Mouse (Mus musculus): Measurements from ENCODE around the gene Gpkow. TPM values are rescaled to one million over a fixed set of nuclear protein-coding genes. Genes with fewer than 3 reads are reported as not detected.

Gpkow gene
- polyA plus RNA-seq, 1 experiment, result 10.9 TPM

DNA sequence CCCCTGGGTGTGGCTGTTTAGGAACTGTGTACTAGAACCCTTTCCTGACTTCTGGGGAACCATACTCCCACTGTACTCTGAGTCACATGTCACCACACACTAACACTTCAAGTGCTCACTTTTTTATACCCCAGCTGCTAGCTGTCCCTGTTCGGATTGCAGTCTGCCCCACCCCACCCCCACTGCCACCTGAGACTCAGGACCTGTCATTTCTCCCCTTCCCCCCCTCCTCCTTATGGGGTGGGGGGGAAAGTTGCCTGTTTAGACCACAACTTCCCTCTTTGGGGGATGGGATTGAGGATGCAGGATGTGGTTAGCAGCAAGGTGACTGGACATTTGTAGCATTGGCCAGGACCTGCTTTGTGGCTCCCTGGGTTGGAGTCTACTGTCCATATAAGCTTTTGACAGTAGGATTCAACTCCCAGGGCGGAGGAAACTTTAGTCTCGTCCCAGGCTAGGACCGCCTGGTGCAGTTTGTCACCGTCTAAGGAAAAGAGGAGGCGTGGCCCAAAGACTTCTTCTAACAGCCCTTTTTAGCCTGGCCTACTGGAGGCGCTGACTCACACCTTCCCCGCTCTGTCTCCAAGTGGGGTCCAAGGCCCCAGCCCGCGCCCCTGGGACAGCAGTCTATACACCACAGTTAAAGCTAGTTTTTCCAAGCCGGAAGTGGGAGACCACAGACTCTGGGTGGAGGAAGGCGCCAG lies 23.2 kb upstream of the Gpkow start:
- no peaks in the 10 kb centered on the region for H3K36me3 ChIP-seq (ENCODE audit: control insufficient read depth, insufficient read depth, low read length)
- H3K27me3 ChIP-seq (replicated peaks; ENCODE audit: control insufficient read depth, insufficient read depth, low read length), result no peaks in the 10 kb centered on the region
- H3K4me1 ChIP-seq (ENCODE audit: control insufficient read depth, insufficient read depth, low read length), result peaks cover 2% of the 10 kb centered on the region; the same call in 1 of the 2 replicates
- peak overlapping the region; percentile 39; the same call in 1 of the 2 replicates for H3K27ac ChIP-seq (ENCODE audit: insufficient read depth, low read depth, low read length)
- TF ChIP-seq POLR2A (IDR thresholded peaks at IDR 0.05; ENCODE audit: low read depth, low read length), result no peak
- TF ChIP-seq CTCF (conservative IDR thresholded peaks at IDR 0.05; ENCODE audit: insufficient read depth, insufficient read length, low read depth, low read length), result no peak
- 58% methylated on average over 12 of the region's 12 CpGs for WGBS
- H3K4me3 ChIP-seq (ENCODE audit: insufficient read depth, low read depth, low read length), result no peak overlapping the region
- no peak for DNase-seq

DNA sequence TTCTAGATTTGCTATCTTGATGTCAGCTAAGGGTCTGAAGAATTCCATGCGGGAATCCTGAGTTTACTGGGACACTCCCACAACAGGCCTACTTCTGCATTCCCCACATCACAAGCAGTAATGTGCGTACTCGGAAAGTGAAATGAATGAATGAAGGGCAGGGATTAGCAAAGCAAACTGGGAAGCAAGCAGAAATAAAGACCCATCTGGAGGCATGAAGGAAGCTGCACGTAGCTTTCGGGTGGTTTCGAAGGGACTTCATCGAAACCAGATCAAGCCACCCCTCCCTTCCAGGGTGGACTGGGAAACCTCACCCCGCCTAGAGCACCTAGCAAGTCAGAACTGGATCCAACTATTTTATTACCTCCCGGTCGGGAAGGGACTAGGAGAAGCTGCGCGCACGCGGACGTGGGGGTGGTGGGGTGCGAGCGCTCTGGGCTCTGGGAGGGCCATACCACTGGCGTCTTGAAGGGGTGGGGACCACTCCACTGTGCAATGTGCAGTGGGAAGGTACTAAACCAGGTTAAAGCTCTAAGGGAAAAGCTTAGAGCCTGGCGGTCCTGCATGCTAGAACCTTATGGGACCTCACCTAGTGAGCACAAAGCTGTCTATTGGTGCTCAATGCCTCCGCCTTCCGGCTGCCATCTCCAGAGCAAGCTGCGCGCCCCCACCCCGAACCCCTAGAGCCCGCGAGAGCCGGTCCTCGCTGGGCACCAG lies 22.5 kb upstream of the Gpkow start:
- H3K4me1 ChIP-seq (ENCODE audit: control insufficient read depth, insufficient read depth, low read length), result peaks cover 2% of the 10 kb centered on the region; the same call in 1 of the 2 replicates
- no peaks in the 10 kb centered on the region for H3K27me3 ChIP-seq (replicated peaks; ENCODE audit: control insufficient read depth, insufficient read depth, low read length)
- 25% methylated on average over 28 of the region's 28 CpGs for WGBS
- TF ChIP-seq CTCF (conservative IDR thresholded peaks at IDR 0.05; ENCODE audit: insufficient read depth, insufficient read length, low read depth, low read length) (no peak), POLR2A (IDR thresholded peaks at IDR 0.05; ENCODE audit: low read depth, low read length) (no peak)
- DNase-seq, result peak; percentile 33
- H3K36me3 ChIP-seq (ENCODE audit: control insufficient read depth, insufficient read depth, low read length), result no peaks in the 10 kb centered on the region
- no peak overlapping the region; the same call in 1 of the 2 replicates for H3K4me3 ChIP-seq (ENCODE audit: insufficient read depth, low read depth, low read length)
- H3K27ac ChIP-seq (ENCODE audit: insufficient read depth, low read depth, low read length), result peak overlapping the region; percentile 39; the same call in 1 of the 2 replicates

DNA sequence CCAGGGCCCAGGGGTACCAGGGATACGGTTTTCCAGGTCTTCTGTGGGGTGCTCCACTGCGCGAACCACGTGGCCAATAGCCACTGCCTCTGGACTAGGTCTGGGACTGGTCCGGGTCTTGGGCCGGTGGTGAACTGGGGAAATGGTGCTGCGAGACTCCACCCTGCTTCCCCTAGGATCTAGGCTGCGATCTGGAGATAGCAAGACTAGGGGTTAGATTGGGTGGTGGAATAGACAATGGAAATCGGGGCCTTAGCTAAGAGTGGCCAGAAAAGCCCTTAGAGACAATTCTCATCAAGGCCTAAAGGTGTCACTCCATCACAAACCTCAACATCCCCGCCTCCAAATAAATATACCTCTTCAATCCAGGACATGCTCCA lies 21.9 kb upstream of the Gpkow start:
- Histone ChIP-seq H3K27me3 (replicated peaks; ENCODE audit: control insufficient read depth, insufficient read depth, low read length) (no peaks in the 10 kb centered on the region), H3K36me3 (ENCODE audit: control insufficient read depth, insufficient read depth, low read length) (no peaks in the 10 kb centered on the region), H3K27ac (ENCODE audit: insufficient read depth, low read depth, low read length) (no peak overlapping the region), H3K4me1 (ENCODE audit: control insufficient read depth, insufficient read depth, low read length) (peaks cover 2% of the 10 kb centered on the region; the same call in 1 of the 2 replicates), H3K4me3 (ENCODE audit: insufficient read depth, low read depth, low read length) (no peak overlapping the region)
- 20% methylated on average over 10 of the region's 10 CpGs for WGBS
- no peak for DNase-seq
- no peak for TF ChIP-seq POLR2A (IDR thresholded peaks at IDR 0.05; ENCODE audit: low read depth, low read length)
- TF ChIP-seq CTCF (conservative IDR thresholded peaks at IDR 0.05; ENCODE audit: insufficient read depth, insufficient read length, low read depth, low read length), result no peak

DNA sequence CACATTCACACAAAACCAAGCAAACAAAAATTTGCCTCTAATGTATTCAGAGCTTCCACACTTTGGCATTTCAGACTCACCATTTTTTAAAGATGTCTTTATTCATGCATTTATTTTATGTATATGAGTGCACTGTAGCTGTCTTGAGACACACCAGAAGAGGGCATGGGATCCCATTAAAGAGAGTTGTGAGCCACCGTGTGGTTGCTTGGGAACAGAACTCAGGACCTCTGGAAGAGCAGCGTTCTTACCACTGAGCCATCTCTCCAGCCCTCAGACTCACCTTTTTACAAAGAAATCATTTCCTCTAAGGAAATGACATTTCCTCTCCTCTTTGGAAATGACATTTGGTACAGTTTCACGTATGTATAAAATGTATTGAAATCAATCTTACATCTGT lies 17.9 kb upstream of the Gpkow start:
- WGBS, result 32% methylated on average over 3 of the region's 3 CpGs
- no peaks in the 10 kb centered on the region for H3K36me3 ChIP-seq (ENCODE audit: control insufficient read depth, insufficient read depth, low read length)
- DNase-seq, result no peak
- no peak overlapping the region for H3K4me3 ChIP-seq (ENCODE audit: insufficient read depth, low read depth, low read length)
- no peak for TF ChIP-seq POLR2A (IDR thresholded peaks at IDR 0.05; ENCODE audit: low read depth, low read length)
- no peak for TF ChIP-seq CTCF (conservative IDR thresholded peaks at IDR 0.05; ENCODE audit: insufficient read depth, insufficient read length, low read depth, low read length)
- no peak overlapping the region for H3K27ac ChIP-seq (ENCODE audit: insufficient read depth, low read depth, low read length)
- no peaks in the 10 kb centered on the region for H3K27me3 ChIP-seq (replicated peaks; ENCODE audit: control insufficient read depth, insufficient read depth, low read length)
- no peaks in the 10 kb centered on the region for H3K4me1 ChIP-seq (ENCODE audit: control insufficient read depth, insufficient read depth, low read length)

DNA sequence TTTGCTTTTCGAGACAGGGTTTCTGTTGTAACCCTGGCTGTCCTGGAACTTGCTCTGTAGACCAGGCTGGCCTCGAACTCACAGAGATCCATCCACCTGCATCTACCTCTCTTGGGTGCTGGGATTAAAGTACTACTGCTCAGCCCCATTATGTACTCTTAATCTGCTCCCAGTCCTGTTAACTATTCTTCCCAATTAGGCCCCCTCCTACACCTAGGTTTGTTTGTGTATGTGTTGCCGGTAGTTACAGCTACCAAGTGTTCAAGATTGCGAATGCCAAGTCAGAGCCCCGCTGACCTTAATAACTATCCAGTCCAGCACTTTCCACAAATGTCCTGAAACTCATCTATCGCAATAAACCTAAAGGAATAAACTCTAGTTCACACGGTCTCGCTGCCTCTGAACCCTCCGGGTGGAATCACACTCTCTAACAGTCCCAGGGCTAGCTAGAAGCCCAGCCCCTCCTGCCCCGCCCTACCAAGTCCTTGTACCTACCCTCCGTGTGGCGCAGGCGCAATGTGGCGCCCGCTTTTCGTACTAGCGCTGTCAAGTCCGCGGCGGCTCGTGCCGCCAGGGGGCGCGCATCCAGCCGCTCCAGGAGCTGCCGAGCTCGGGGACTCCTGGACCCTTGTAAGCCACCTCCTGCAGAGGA lies 17.4 kb upstream of the Gpkow start:
- Histone ChIP-seq H3K4me1 (ENCODE audit: control insufficient read depth, insufficient read depth, low read length) (no peaks in the 10 kb centered on the region), H3K36me3 (ENCODE audit: control insufficient read depth, insufficient read depth, low read length) (no peaks in the 10 kb centered on the region), H3K4me3 (ENCODE audit: insufficient read depth, low read depth, low read length) (peak overlapping the region; percentile 49), H3K27ac (ENCODE audit: insufficient read depth, low read depth, low read length) (peak overlapping the region; percentile 81; the same call in 1 of the 2 replicates), H3K27me3 (replicated peaks; ENCODE audit: control insufficient read depth, insufficient read depth, low read length) (no peaks in the 10 kb centered on the region)
- WGBS, result 10% methylated on average over 15 of the region's 27 CpGs
- DNase-seq, result peak; percentile 96
- TF ChIP-seq CTCF (conservative IDR thresholded peaks at IDR 0.05; ENCODE audit: insufficient read depth, insufficient read length, low read depth, low read length), result peak; percentile 65
- TF ChIP-seq POLR2A (IDR thresholded peaks at IDR 0.05; ENCODE audit: low read depth, low read length), result no peak

DNA sequence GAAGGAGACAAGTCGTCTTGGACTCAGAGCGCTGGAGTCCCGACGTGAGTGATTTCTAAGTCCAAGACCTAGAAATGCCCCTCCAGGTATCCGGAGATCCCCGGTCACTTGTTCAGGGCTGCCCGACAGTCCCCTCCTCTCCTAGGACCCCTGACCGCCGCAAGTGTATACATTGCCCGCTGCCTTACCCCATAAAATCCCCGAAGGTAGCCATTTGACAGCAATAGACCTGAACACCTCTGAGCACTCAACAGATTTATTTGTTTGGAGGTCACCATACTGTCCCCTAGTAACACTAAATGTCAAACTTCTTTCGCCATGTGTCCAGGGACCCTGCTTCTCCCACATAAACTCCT lies 16.9 kb upstream of the Gpkow start:
- TF ChIP-seq CTCF (conservative IDR thresholded peaks at IDR 0.05; ENCODE audit: insufficient read depth, insufficient read length, low read depth, low read length), result no peak
- TF ChIP-seq POLR2A (IDR thresholded peaks at IDR 0.05; ENCODE audit: low read depth, low read length), result no peak
- H3K4me1 ChIP-seq (ENCODE audit: control insufficient read depth, insufficient read depth, low read length), result no peaks in the 10 kb centered on the region
- H3K27me3 ChIP-seq (replicated peaks; ENCODE audit: control insufficient read depth, insufficient read depth, low read length), result no peaks in the 10 kb centered on the region
- H3K36me3 ChIP-seq (ENCODE audit: control insufficient read depth, insufficient read depth, low read length), result no peaks in the 10 kb centered on the region
- H3K4me3 ChIP-seq (ENCODE audit: insufficient read depth, low read depth, low read length), result peak overlapping the region; percentile 41
- no peak for DNase-seq
- peak overlapping the region; percentile 74 for H3K27ac ChIP-seq (ENCODE audit: insufficient read depth, low read depth, low read length)
- 10% methylated on average over 12 of the region's 12 CpGs for WGBS

DNA sequence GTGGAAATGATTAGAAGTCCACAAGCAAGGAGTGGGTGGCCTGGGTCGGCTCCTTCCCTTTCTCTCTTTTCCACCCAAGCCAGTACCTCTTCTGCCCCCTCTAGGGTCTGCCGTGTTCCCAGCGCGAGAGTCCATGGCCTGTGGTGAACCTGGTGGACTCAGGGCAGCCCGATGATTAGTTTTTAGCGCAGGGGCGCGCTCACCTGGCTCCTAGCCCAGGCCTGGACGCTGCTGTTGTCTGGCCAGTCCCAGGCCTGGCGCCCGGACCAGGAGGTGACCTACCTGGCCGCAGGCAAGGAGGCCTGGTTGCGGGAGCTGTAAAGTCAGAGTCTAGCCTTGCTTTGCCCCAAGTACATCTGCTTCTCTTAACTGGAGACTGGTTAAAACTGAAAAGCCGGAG lies 16.1 kb upstream of the Gpkow start, which contains the start of gene Magix:
Magix (minus strand) TSS at position 388 of the 400 bp plus-strand sequence.
- DNase-seq, result peak; percentile 81
- Histone ChIP-seq H3K4me1 (ENCODE audit: control insufficient read depth, insufficient read depth, low read length) (no peaks in the 10 kb centered on the region), H3K36me3 (ENCODE audit: control insufficient read depth, insufficient read depth, low read length) (no peaks in the 10 kb centered on the region), H3K4me3 (ENCODE audit: insufficient read depth, low read depth, low read length) (peak within 1 kb of the TSS; percentile 41), H3K27ac (ENCODE audit: insufficient read depth, low read depth, low read length) (peak within 1 kb of the TSS; percentile 74), H3K27me3 (replicated peaks; ENCODE audit: control insufficient read depth, insufficient read depth, low read length) (no peaks in the 10 kb centered on the region)
- no peak for TF ChIP-seq CTCF (conservative IDR thresholded peaks at IDR 0.05; ENCODE audit: insufficient read depth, insufficient read length, low read depth, low read length)
- 28% methylated on average over 14 of the region's 14 CpGs for WGBS

Measured in kidney, adult 2 months (tissue).